Mouse (Mus musculus): ENCODE data around the gene Nab2. TPM values are rescaled to one million over a fixed set of nuclear protein-coding genes. Genes with fewer than 3 reads are reported as not detected.

Gene Nab2
- polyA plus RNA-seq, 1 experiment = 59.2 TPM

DNA sequence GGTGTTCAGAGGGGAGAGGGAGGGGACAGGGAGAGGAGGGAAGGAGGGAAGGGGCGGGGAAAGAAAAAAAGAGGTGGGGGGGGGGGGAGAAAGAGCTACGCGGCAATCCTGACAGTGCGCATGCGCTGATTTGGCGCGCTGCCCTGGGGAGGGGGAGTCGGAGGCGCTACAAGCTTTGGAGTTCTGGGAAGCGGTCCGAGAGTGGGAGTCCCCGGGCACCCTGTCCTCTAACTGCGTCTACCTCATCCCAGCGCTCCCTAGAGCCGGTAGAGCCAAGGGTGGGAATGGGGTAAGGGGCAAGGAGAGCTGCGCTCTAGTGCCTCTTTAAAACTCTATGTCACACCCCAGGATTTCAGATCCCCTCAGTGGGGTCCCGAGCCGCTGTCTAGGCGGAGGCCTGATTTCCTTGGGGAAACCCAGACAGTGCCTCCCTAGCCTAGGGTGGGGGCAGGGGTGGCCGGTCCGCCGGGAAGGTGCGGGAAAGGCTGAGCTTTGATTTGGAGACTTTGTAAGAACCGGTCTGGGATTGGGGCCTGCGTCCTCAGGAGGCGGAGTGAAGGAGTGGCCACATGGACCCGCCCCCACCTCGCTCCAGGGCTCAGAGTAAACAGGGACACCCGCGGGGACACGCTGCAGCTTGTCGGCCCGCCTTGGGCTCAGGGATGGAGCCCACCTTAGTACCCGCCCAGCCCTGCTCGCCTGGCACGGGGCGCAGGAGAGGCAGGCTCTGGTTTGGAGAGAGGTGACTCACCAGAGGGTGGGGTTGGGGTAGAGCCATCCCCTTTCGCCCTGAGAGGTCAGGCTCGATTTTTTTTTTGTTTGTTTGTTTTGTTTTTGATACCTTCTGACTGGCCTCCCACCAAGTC, 46.9 kb downstream of the Nab2 start:
- DNase-seq = peak; percentile 94
- Histone ChIP-seq H3K4me1 (ENCODE audit: control insufficient read depth, insufficient read depth, low read length) (peaks cover 13% of the 10 kb centered on the region), H3K27ac (ENCODE audit: insufficient read depth, low read length) (peak overlapping the region; percentile 94), H3K4me3 (replicated peaks; ENCODE audit: insufficient read depth, low read depth, low read length) (peak overlapping the region; percentile 90), H3K27me3 (ENCODE audit: control insufficient read depth, insufficient read depth, low read length) (no peaks in the 10 kb centered on the region)
- TF ChIP-seq CTCF (IDR thresholded peaks at IDR 0.05; ENCODE audit: borderline replicate concordance, insufficient read depth, low read depth, low read length) (no peak), POLR2A (IDR thresholded peaks at IDR 0.05; ENCODE audit: borderline replicate concordance, insufficient read depth, low read length) (peak; percentile 74)
- under 1% methylated on average over 37 of the region's 39 CpGs for WGBS

DNA sequence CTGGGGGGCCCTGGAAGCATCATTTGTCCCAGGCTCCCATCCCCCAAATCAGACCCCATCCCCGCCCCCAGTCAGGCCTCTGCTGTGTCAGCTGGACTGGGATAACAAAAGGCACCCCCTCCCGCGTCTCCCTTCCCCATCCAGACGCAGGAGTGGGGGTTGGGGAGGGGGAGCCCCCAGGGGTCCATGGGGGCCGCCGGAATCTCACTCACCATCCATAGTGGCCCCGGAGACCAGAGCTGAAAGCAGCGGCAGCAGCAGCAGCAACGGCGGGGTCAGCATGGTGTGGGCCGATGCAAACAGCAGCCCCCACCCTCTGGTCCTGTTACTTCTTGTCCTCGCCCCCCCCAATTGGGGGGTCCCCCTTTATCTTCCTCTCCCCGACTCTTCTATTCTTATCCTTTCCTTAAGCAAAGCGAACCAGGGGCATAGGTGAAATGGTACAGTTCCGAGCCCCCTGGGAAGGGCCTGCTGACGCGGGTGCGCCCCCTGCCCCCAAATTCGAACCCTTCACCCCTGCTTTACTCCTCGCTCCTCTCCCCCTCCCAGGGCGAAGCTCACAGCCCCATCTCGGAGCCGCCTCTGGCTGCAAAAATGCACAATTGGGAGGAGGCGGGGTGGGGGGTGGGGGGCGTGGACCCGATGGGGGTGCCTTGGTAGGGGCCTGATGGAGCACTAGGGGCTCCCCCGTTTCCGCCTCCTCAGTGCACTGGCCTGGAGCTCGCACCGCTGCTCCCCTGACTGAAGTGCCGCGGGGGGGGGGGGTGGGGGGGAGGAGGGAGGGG, 47.8 kb downstream of the Nab2 start, which contains the start of gene Lrp1:
TSS of gene Lrp1 (minus strand) at position 743 of the 785 bp plus-strand sequence.
- DNase-seq = peak; percentile 64 to 65
- 2% methylated on average over 28 of the region's 32 CpGs for WGBS
- H3K27ac ChIP-seq (ENCODE audit: insufficient read depth, low read length) = peak within 1 kb of the TSS; percentile 94
- peak within 1 kb of the TSS; percentile 90 for H3K4me3 ChIP-seq (replicated peaks; ENCODE audit: insufficient read depth, low read depth, low read length)
- TF ChIP-seq CTCF (IDR thresholded peaks at IDR 0.05; ENCODE audit: borderline replicate concordance, insufficient read depth, low read depth, low read length) (no peak), POLR2A (IDR thresholded peaks at IDR 0.05; ENCODE audit: borderline replicate concordance, insufficient read depth, low read length) (no peak)
- peaks cover 21% of the 10 kb centered on the region for H3K4me1 ChIP-seq (ENCODE audit: control insufficient read depth, insufficient read depth, low read length)
- no peaks in the 10 kb centered on the region for H3K27me3 ChIP-seq (ENCODE audit: control insufficient read depth, insufficient read depth, low read length)

DNA sequence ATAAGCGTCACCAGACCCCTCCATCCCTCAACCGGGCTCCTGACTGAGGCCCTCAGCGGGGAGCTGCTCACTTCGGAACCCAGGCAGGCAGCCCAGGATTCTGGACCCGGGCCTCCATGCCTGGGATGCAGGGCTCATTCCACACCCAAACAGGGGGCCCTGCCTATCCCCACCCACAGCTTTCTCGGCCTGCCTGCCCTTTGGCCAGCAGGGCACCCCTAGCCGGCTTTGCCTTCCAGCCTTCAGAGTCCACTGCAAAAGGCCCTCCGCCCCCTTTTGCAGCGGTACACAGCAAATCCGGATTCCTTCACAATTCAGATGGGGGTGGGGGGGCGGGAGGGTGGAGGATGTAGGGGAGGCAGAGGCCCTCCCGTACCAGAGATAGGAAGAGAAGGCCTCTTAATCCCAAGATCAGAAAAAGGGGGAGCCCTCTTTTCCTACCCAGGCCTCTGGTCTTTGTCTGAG, 48.4 kb downstream of the Nab2 start:
- TF ChIP-seq CTCF (IDR thresholded peaks at IDR 0.05; ENCODE audit: borderline replicate concordance, insufficient read depth, low read depth, low read length) (no peak), POLR2A (IDR thresholded peaks at IDR 0.05; ENCODE audit: borderline replicate concordance, insufficient read depth, low read length) (no peak)
- H3K27ac ChIP-seq (ENCODE audit: insufficient read depth, low read length) = peak overlapping the region; percentile 94
- peak overlapping the region; percentile 69 for H3K4me3 ChIP-seq (replicated peaks; ENCODE audit: insufficient read depth, low read depth, low read length)
- peak; percentile 59 to 71 for DNase-seq
- WGBS = 4% methylated on average over 12 of the region's 12 CpGs
- H3K27me3 ChIP-seq (ENCODE audit: control insufficient read depth, insufficient read depth, low read length) = no peaks in the 10 kb centered on the region
- peaks cover 27% of the 10 kb centered on the region for H3K4me1 ChIP-seq (ENCODE audit: control insufficient read depth, insufficient read depth, low read length)

DNA sequence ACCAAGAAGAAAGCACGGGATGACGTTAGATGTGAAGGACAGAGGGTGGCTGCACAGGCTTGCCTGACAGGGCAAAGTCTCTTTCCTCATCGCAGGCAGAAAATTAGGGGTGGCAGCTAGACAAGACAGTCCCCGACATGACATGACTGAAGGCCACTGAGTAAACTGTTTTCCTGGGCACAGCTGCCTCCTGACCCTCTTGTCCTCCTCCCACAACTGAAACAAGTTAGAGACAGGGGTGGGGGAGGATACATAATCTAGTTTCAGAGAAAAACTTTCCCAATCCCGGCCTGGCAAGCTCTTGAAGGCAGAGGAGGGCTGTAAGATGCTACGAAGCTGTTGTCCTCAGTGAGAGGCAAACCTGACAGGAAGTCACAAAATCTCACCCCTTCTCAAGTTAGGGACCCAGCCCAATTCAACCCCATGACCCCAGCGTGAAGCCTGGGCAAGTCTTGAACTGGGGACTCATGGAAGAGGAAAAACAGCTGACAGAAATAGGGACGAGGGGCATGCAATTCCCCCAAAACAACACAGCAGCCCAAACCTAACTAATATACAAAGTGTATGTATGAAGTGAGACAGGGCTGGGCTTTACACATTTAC, 49.1 kb downstream of the Nab2 start:
- WGBS = 6% methylated on average over 8 of the region's 8 CpGs
- peak; percentile 38 to 47 for DNase-seq
- H3K4me1 ChIP-seq (ENCODE audit: control insufficient read depth, insufficient read depth, low read length) = peaks cover 34% of the 10 kb centered on the region
- H3K27ac ChIP-seq (ENCODE audit: insufficient read depth, low read length) = peak overlapping the region; percentile 94
- peak overlapping the region; percentile 69 for H3K4me3 ChIP-seq (replicated peaks; ENCODE audit: insufficient read depth, low read depth, low read length)
- H3K27me3 ChIP-seq (ENCODE audit: control insufficient read depth, insufficient read depth, low read length) = no peaks in the 10 kb centered on the region
- TF ChIP-seq CTCF (IDR thresholded peaks at IDR 0.05; ENCODE audit: borderline replicate concordance, insufficient read depth, low read depth, low read length) (no peak), POLR2A (IDR thresholded peaks at IDR 0.05; ENCODE audit: borderline replicate concordance, insufficient read depth, low read length) (no peak)

DNA sequence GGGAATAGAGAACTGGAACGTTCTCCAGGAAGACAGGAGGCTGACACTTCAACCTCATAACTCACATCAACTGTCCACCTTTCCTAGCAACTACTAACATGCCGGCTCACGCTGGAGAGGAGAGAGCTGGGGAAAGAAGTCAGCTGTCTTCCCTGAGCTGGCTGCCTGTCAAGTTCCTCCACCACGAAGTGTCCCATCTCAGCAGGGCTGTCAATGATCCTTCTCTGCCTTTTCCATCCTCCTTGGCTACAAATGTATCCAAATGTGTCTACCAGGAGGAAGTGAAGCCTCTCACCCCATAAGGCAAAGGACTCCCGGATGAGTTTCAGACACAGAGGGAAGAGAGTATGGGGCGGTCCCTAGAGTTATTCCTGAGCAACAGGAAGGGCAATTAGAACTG, 50.2 kb downstream of the Nab2 start:
- DNase-seq = peak; percentile 65 to 68
- WGBS = 6% methylated on average over 6 of the region's 6 CpGs
- H3K27ac ChIP-seq (ENCODE audit: insufficient read depth, low read length) = peak overlapping the region; percentile 94
- peaks cover 42% of the 10 kb centered on the region for H3K4me1 ChIP-seq (ENCODE audit: control insufficient read depth, insufficient read depth, low read length)
- H3K4me3 ChIP-seq (replicated peaks; ENCODE audit: insufficient read depth, low read depth, low read length) = peak overlapping the region; percentile 69
- TF ChIP-seq POLR2A (IDR thresholded peaks at IDR 0.05; ENCODE audit: borderline replicate concordance, insufficient read depth, low read length) (no peak), CTCF (IDR thresholded peaks at IDR 0.05; ENCODE audit: borderline replicate concordance, insufficient read depth, low read depth, low read length) (no peak)
- H3K27me3 ChIP-seq (ENCODE audit: control insufficient read depth, insufficient read depth, low read length) = no peaks in the 10 kb centered on the region

DNA sequence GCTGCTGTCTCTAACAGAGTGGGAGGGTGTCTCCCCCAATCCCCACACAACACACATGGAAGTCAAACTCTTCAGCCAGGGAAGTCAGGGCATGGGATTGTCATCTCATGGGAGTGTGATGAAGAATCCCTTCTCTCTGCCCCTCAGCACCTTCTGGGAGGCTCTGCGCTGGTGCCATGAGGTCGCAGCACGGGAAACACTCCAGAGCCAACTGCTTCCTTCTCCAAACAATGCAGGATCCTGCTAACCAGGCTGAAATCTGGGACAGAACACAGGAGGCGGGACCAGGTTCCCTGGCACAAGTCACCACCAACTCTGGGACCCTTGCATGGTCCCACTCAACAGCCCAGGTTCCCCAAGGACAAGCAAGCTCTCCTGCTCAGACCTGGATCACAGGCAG, 51.1 kb downstream of the Nab2 start:
- H3K4me1 ChIP-seq (ENCODE audit: control insufficient read depth, insufficient read depth, low read length) = peaks cover 51% of the 10 kb centered on the region
- WGBS = 0% methylated on average over 4 of the region's 4 CpGs
- peak overlapping the region; percentile 32 for H3K4me3 ChIP-seq (replicated peaks; ENCODE audit: insufficient read depth, low read depth, low read length)
- peak; percentile 74 to 79 for DNase-seq
- H3K27me3 ChIP-seq (ENCODE audit: control insufficient read depth, insufficient read depth, low read length) = no peaks in the 10 kb centered on the region
- peak; percentile 31; the same call in 1 of the 2 replicates for TF ChIP-seq POLR2A (IDR thresholded peaks at IDR 0.05; ENCODE audit: borderline replicate concordance, insufficient read depth, low read length)
- TF ChIP-seq CTCF (IDR thresholded peaks at IDR 0.05; ENCODE audit: borderline replicate concordance, insufficient read depth, low read depth, low read length) = no peak
- peak overlapping the region; percentile 94 for H3K27ac ChIP-seq (ENCODE audit: insufficient read depth, low read length)

DNA sequence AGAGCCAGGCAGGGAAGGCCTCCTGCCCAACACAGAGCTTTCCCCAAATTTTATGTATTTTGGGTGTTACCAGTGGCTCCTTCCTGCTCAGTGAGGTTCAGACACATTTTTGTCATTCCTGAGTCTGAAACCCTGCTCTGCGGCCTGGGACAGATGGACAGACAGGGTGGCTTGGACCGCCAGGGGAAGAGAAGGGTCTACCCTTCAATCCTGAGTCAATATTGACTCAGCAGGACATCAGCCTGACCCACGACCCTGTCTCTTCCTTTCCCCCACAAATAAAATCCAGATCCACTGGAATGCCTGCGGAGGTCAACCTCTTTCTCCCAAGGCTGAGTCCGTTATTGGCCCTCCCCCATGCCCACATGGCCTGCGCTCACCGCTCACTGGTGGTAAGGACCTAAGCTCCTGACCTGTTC, 52.1 kb downstream of the Nab2 start:
- peak overlapping the region; percentile 83 for H3K27ac ChIP-seq (ENCODE audit: insufficient read depth, low read length)
- TF ChIP-seq POLR2A (IDR thresholded peaks at IDR 0.05; ENCODE audit: borderline replicate concordance, insufficient read depth, low read length) (no peak), CTCF (IDR thresholded peaks at IDR 0.05; ENCODE audit: borderline replicate concordance, insufficient read depth, low read depth, low read length) (no peak)
- 28% methylated on average over 7 of the region's 7 CpGs for WGBS
- H3K27me3 ChIP-seq (ENCODE audit: control insufficient read depth, insufficient read depth, low read length) = no peaks in the 10 kb centered on the region
- DNase-seq = peak in 1 of 2 experiments; percentile 37
- H3K4me1 ChIP-seq (ENCODE audit: control insufficient read depth, insufficient read depth, low read length) = peaks cover 56% of the 10 kb centered on the region
- H3K4me3 ChIP-seq (replicated peaks; ENCODE audit: insufficient read depth, low read depth, low read length) = peak overlapping the region; percentile 22
